Mouse (Mus musculus) erythroblast, embryonic 14.5 days (primary cell): ENCODE measurements around the gene Slc4a3.

ENCODE experiments used
- GATA1 ChIP-seq: IDR thresholded peaks from 2 replicates; pipeline ENCODE4 v1.6.1; 2012; ENCODE audit warnings: low read length, inconsistent platforms, mixed read lengths
- TAL1 ChIP-seq: IDR thresholded peaks from 3 replicates; pipeline ENCODE4 v1.6.1; 2012; ENCODE audit warnings: low read length, inconsistent platforms, mixed read lengths

- TF ChIP-seq TAL1 (no peak), GATA1 (no peak)
These were observed 24.6 kb upstream of the Slc4a3 start, which contains the start of gene Stk11ip for GRCm38 (mm10) chr1:75521321-75522031.
